Mouse (Mus musculus) CH12.LX (cell line): ENCODE measurements around the gene Cd27.

ENCODE experiments used
- CHD2 ChIP-seq: IDR thresholded peaks from 2 replicates; pipeline ENCODE4 v1.6.1; 2011; ENCODE audit warnings: low read length, improper control_type of control experiment
- CTCF ChIP-seq, 2 experiments: IDR thresholded peaks in 1 of 2; conservative IDR thresholded peaks in 1 of 2; 2 replicates each; pipeline ENCODE4 v1.5.1; 2011 to 2012; ENCODE audit warnings: low read depth in 2 of 2, low read length in 2 of 2, improper control_type of control experiment in 1 of 2, inconsistent platforms in 1 of 2, mild to moderate bottlenecking in 1 of 2, moderate library complexity in 1 of 2
- GABPA ChIP-seq: IDR thresholded peaks from 2 replicates; pipeline ENCODE4 v1.6.1; 2012; ENCODE audit warnings: low read depth, low read length, improper control_type of control experiment, inconsistent platforms; ENCODE audit not compliant: insufficient replicate concordance
- HCFC1 ChIP-seq: IDR thresholded peaks from 2 replicates; pipeline ENCODE4 v1.6.1; 2012; ENCODE audit warnings: low read depth, mild to moderate bottlenecking, inconsistent platforms, low read length, improper control_type of control experiment
- JUN ChIP-seq: IDR thresholded peaks from 2 replicates; pipeline ENCODE4 v1.6.1; 2011; ENCODE audit warnings: low read depth, mild to moderate bottlenecking, low read length, improper control_type of control experiment, moderate library complexity; ENCODE audit not compliant: insufficient read depth
- POLR2A ChIP-seq: IDR thresholded peaks from 2 replicates; pipeline ENCODE4 v1.6.1; 2011; ENCODE audit warnings: low read depth, mild to moderate bottlenecking, improper control_type of control experiment, low read length
- POLR2AphosphoS2 ChIP-seq: IDR thresholded peaks from 2 replicates; pipeline ENCODE4 v1.6.1; 2011; ENCODE audit warnings: low read depth, low read length, improper control_type of control experiment
- RAD21 ChIP-seq: IDR thresholded peaks from 2 replicates; pipeline ENCODE4 v1.6.1; 2011; ENCODE audit warnings: low read depth, mild to moderate bottlenecking, low read length, improper control_type of control experiment, moderate library complexity
- TBP ChIP-seq: conservative IDR thresholded peaks from 2 replicates; pipeline ENCODE4 v1.6.1; 2011; ENCODE audit warnings: low read depth, low read length, improper control_type of control experiment
- TCF12 ChIP-seq: IDR thresholded peaks from 2 replicates; pipeline ENCODE4 v1.6.1; 2014; ENCODE audit warnings: low read depth, mild to moderate bottlenecking, inconsistent platforms, low read length, improper control_type of control experiment
- USF1 ChIP-seq: IDR thresholded peaks from 2 replicates; pipeline ENCODE4 v1.6.1; 2014; ENCODE audit warnings: low read depth, mild to moderate bottlenecking, inconsistent platforms, low read length, improper control_type of control experiment
- USF2 ChIP-seq: conservative IDR thresholded peaks from 2 replicates; pipeline ENCODE4 v1.6.1; 2011; ENCODE audit warnings: low read depth, low read length, improper control_type of control experiment
- ZC3H11A ChIP-seq: IDR thresholded peaks from 2 replicates; pipeline ENCODE4 v1.6.1; 2012; ENCODE audit warnings: low read depth, mild to moderate bottlenecking, inconsistent platforms, low read length, improper control_type of control experiment

DNA sequence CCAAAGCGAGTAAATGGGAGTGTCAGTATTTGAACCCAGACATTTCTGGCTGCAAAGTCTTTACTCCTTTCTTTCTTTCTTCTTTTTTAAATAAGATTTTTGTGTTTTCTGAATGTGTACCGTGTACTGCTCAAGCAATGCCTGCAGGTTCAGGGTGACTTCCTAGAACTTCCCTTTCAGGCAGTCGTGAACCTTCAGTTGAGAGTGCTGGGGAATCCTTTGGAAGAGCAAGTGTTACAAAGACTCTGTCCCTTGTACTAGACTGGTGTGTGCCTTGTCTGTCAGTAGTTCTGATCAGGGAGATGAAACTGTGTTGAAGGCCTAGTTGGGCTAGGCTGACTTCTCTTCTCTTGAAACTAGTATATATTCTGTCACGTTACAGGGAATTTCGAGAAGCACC lies 44.0 kb downstream of the Cd27 start:
- TF ChIP-seq CTCF (conservative IDR thresholded peaks at IDR 0.05 in 1 of 2, IDR thresholded peaks at IDR 0.05 in 1 of 2; ENCODE audit: low read depth in 2 of 2, low read length in 2 of 2) (no peak), TCF12 (no peak), POLR2A (no peak), CHD2 (no peak), POLR2AphosphoS2 (no peak), GABPA (no peak), RAD21 (no peak), USF2 (no peak), USF1 (no peak), JUN (no peak), TBP (no peak), HCFC1 (no peak), ZC3H11A (no peak)
